Mouse (Mus musculus): ENCODE measurements at regions not wholly inside any gene's neighbourhood (a gene's known extent, or its start where the extent isn't known, plus 50 kb on each side); places are given as distances from the start of the nearest gene placed in this dataset.
A peak's percentile ranks its signal among the peaks of the same experiment; 100 is the strongest.

- intact Hi-C loops (cut with DNase I) = no loop called here
Measured at GRCm38 (mm10) chr1:176683146-176683545, 130.7 kb downstream of the Cep170 start.

GRCm38 (mm10) chr1:176681971-176682370, 131.9 kb downstream of the Cep170 start:
- intact Hi-C loops (cut with DNase I) = no loop called here
- peak; percentile 20 to 41 for DNase-seq

More at GRCm38 (mm10) chr1:176683146-176683545, 130.7 kb downstream of the Cep170 start:
- DNase-seq = peak; percentile 5

- intact Hi-C loops (cut with DNase I) = no loop called here
- DNase-seq = peak; percentile 5 to 7
Measured at GRCm38 (mm10) chr1:176675184-176675583, 138.7 kb downstream of the Cep170 start.

GRCm38 (mm10) chr1:176671081-176671480, 142.8 kb downstream of the Cep170 start:
- no peak for DNase-seq
- intact Hi-C loops (cut with DNase I) = no loop called here

GRCm38 (mm10) chr1:176667552-176668306, 146.1 kb downstream of the Cep170 start:
- DNase-seq = no peak
- intact Hi-C loops (cut with DNase I) = no loop called here

- DNase-seq = no peak
- intact Hi-C loops (cut with DNase I) = no loop called here
Measured at GRCm38 (mm10) chr1:176660286-176660685, 153.6 kb downstream of the Cep170 start.

GRCm38 (mm10) chr1:176658639-176659038, 155.2 kb downstream of the Cep170 start:
- intact Hi-C loops (cut with DNase I) = no loop called here

GRCm38 (mm10) chr1:176655487-176656333, 158.2 kb downstream of the Cep170 start:
- intact Hi-C loops (cut with DNase I) = no loop called here
- DNase-seq = no peak

More at GRCm38 (mm10) chr1:176658639-176659038, 155.2 kb downstream of the Cep170 start:
- DNase-seq = no peak

GRCm38 (mm10) chr1:176644248-176644647, 169.6 kb downstream of the Cep170 start:
- DNase-seq = no peak
- intact Hi-C loops (cut with DNase I) = no loop called here

- DNase-seq = no peak
- intact Hi-C loops (cut with DNase I) = no loop called here
Measured at GRCm38 (mm10) chr1:176623171-176623570, 190.7 kb downstream of the Cep170 start.

- intact Hi-C loops (cut with DNase I) = no loop called here
- no peak for DNase-seq
Measured at GRCm38 (mm10) chr1:176622213-176622612, 191.7 kb downstream of the Cep170 start.

- DNase-seq = no peak
- intact Hi-C loops (cut with DNase I) = no loop called here
Measured at GRCm38 (mm10) chr1:176621285-176621684, 192.6 kb downstream of the Cep170 start.

- intact Hi-C loops (cut with DNase I) = no loop called here
- no peak for DNase-seq
Measured at GRCm38 (mm10) chr1:176618896-176619295, 195.0 kb downstream of the Cep170 start.

GRCm38 (mm10) chr1:176615673-176616072, 198.2 kb downstream of the Cep170 start:
- intact Hi-C loops (cut with DNase I) = no loop called here
- DNase-seq = no peak

GRCm38 (mm10) chr1:176594312-176594711, 219.6 kb downstream of the Cep170 start:
- DNase-seq = no peak
- intact Hi-C loops (cut with DNase I) = no loop called here

GRCm38 (mm10) chr1:176588144-176588543, 225.7 kb downstream of the Cep170 start:
- intact Hi-C loops (cut with DNase I) = no loop called here
- DNase-seq = no peak

- no peak for DNase-seq
- intact Hi-C loops (cut with DNase I) = no loop called here
Measured at GRCm38 (mm10) chr1:176573703-176574102, 240.2 kb downstream of the Cep170 start.

GRCm38 (mm10) chr1:176558457-176559415, 255.1 kb downstream of the Cep170 start:
- intact Hi-C loops (cut with DNase I) = no loop called here
- no peak for DNase-seq

GRCm38 (mm10) chr1:176534417-176534816, 259.3 kb upstream of the Pld5 start:
- intact Hi-C loops (cut with DNase I) = no loop called here
- no peak for DNase-seq

- intact Hi-C loops (cut with DNase I) = no loop called here
- no peak for DNase-seq
Measured at GRCm38 (mm10) chr1:176529037-176529436, 253.9 kb upstream of the Pld5 start.
